Mouse (Mus musculus) neural tube, embryonic 12.5 days (tissue): ENCODE measurements around the gene Kansl2. TPM values are rescaled to one million over a fixed set of nuclear protein-coding genes. Genes with fewer than 3 reads are reported as not detected.

Experiments
- ATAC-seq: fragments of 200-750 bp; cut with Nextera tagmentation; 2 replicates; pipeline ENCODE4 v1.8.0; 2017; ENCODE audit warnings: low read depth, mild to moderate bottlenecking, moderate TSS enrichment, moderate library complexity; ENCODE audit not compliant: low FRiP score
- H3K27ac ChIP-seq: fragments of 300-500 bp; sonication (generic); 2 replicates; pipeline ENCODE4 v1.5.1; 2016
- H3K27me3 ChIP-seq: fragments of 300-500 bp; sonication (generic); replicated peaks from 2 replicates; pipeline ENCODE4 v1.6.1; 2016; ENCODE audit warnings: mild to moderate bottlenecking
- H3K36me3 ChIP-seq: fragments of 300-500 bp; sonication (generic); 2 replicates; pipeline ENCODE4 v1.6.1; 2016; ENCODE audit warnings: mild to moderate bottlenecking
- H3K4me1 ChIP-seq: fragments of 300-500 bp; sonication (generic); 2 replicates; pipeline ENCODE4 v1.6.1; 2016
- H3K4me2 ChIP-seq: fragments of 300-500 bp; sonication (generic); replicated peaks from 2 replicates; pipeline ENCODE4 v1.6.1; 2016; ENCODE audit warnings: mild to moderate bottlenecking
- H3K4me3 ChIP-seq: fragments of 300-500 bp; sonication (generic); 2 replicates; pipeline ENCODE4 v1.5.1; 2016
- H3K9ac ChIP-seq: fragments of 300-500 bp; sonication (generic); 2 replicates; pipeline ENCODE4 v1.6.1; 2016; ENCODE audit warnings: mild to moderate bottlenecking
- H3K9me3 ChIP-seq: fragments of 300-500 bp; sonication (generic); 2 replicates; pipeline ENCODE4 v1.6.1; 2016; ENCODE audit warnings: mild to moderate bottlenecking
- WGBS: fragments of 180-500 bp; shearing (Covaris S2); methylation state at CpG from one replicate; pipeline ENCODE4 v1.1.7; 2016; 5-methylcytosine and 5-hydroxymethylcytosine counted together
- polyA plus RNA-seq: library from polyadenylated mRNA; unstranded; fragments of >200 nt; fragmentation: Nextera tagmentation; extraction: Ambion mirVana; gene quantifications from 2 replicates; pipeline ENCODE4 v1.2.1, GENCODE M21; 2016

Kansl2 gene
- polyA plus RNA-seq, 1 experiment from 2014 or later: 183 TPM

- peak overlapping the region; percentile 89 for H3K9ac ChIP-seq
- peak overlapping the region; percentile 88 for H3K4me2 ChIP-seq
- WGBS: under 1% methylated on average over 88 of the region's 88 CpGs
- ATAC-seq: peak; percentile 98
- no peaks in the 10 kb centered on the region for H3K27me3 ChIP-seq
- peak overlapping the region; percentile 77 for H3K27ac ChIP-seq
- H3K9me3 ChIP-seq: no peaks in the 10 kb centered on the region
- H3K36me3 ChIP-seq: peaks cover 12% of the 10 kb centered on the region; the same call in 1 of the 2 replicates
- H3K4me3 ChIP-seq: peak overlapping the region; percentile 93
- peaks cover 26% of the 10 kb centered on the region for H3K4me1 ChIP-seq
Measured at GRCm38 (mm10) chr15:98567278-98568134, 33.4 kb upstream of the Kansl2 start.

DNA sequence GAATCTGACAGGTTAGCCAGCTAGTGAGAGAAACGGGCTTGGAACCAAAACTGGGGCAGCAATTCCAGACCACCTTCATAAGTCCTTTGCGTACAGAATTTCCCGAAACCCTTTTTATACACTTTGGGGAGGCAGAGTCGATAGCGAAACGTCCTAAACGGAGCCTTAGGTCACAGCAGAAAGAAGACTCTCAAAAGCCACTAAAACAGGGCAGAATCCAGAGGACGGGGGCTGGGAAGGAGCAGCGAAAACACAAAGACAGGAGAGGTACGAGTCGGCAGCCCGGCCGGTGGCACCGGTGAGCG is 32.9 kb upstream of the Kansl2 start:
- Histone ChIP-seq H3K4me1 (peaks cover 26% of the 10 kb centered on the region), H3K36me3 (peaks cover 12% of the 10 kb centered on the region; the same call in 1 of the 2 replicates), H3K4me2 (peak overlapping the region; percentile 88), H3K27ac (peak overlapping the region; percentile 73), H3K27me3 (no peaks in the 10 kb centered on the region), H3K4me3 (peak overlapping the region; percentile 93), H3K9me3 (no peaks in the 10 kb centered on the region), H3K9ac (peak overlapping the region; percentile 82)
- no peak for ATAC-seq
- WGBS: 2% methylated on average over 15 of the region's 15 CpGs

DNA sequence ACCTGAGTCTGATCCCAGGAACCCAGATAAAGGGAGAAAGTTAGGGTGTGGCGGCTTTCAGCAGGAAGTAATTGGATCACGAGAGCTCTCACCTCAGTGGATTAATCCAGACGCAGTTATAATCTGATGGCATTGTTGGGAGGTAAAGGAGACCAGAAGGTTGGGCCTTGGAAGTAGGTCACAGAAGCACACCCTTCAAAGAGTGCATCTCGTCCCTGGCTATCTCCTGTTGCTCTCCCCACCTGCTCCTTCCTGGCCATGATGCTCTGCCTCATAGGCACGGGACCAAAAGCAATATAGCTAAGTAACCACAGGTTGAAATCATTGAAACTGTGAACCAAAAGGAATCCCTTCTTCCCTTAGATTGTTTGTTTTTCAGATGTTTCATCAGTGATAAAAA is 23.1 kb upstream of the Kansl2 start:
- ATAC-seq: no peak
- no peaks in the 10 kb centered on the region for H3K4me1 ChIP-seq
- H3K9ac ChIP-seq: no peak overlapping the region
- H3K4me3 ChIP-seq: no peak overlapping the region
- peaks cover 58% of the 10 kb centered on the region for H3K36me3 ChIP-seq
- H3K4me2 ChIP-seq: no peak overlapping the region
- whole genome bisulfite sequencing: 93% methylated on average over 5 of the region's 5 CpGs
- no peaks in the 10 kb centered on the region for H3K9me3 ChIP-seq
- no peaks in the 10 kb centered on the region for H3K27me3 ChIP-seq
- no peak overlapping the region for H3K27ac ChIP-seq

DNA sequence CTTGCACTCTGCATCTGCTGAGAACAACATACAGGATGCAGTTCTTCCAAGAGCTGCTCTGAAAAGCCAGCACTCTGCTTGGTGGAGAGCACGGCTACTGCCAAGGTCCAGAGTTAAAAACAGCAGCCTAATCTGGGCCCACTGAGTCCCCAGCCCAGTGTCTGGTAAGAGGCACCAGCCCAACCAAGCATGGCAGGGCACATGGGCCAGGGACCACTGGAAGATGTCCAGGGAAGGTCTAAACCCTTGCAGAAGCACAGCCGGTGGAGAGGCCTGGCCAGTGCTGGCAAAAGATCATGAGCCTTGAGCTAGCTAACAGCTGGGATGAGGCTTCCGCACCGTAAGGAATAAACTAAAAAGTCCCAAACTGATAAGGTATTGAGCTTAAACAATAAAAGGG is 21.8 kb upstream of the Kansl2 start:
- H3K4me2 ChIP-seq: no peak overlapping the region
- ATAC-seq: no peak
- peaks cover 67% of the 10 kb centered on the region for H3K36me3 ChIP-seq
- no peaks in the 10 kb centered on the region for H3K4me1 ChIP-seq
- H3K27me3 ChIP-seq: no peaks in the 10 kb centered on the region
- WGBS: 96% methylated on average over 4 of the region's 4 CpGs
- H3K4me3 ChIP-seq: no peak overlapping the region
- H3K27ac ChIP-seq: no peak overlapping the region
- H3K9me3 ChIP-seq: no peaks in the 10 kb centered on the region
- no peak overlapping the region for H3K9ac ChIP-seq

GRCm38 (mm10) chr15:98552758-98553157 is 18.7 kb upstream of the Kansl2 start:
- no peak for ATAC-seq
- no peak overlapping the region for H3K4me3 ChIP-seq
- H3K27ac ChIP-seq: no peak overlapping the region
- H3K4me1 ChIP-seq: no peaks in the 10 kb centered on the region
- H3K27me3 ChIP-seq: no peaks in the 10 kb centered on the region
- no peak overlapping the region for H3K4me2 ChIP-seq
- H3K36me3 ChIP-seq: peaks cover 62% of the 10 kb centered on the region
- WGBS: 89% methylated on average over 2 of the region's 2 CpGs
- H3K9me3 ChIP-seq: no peaks in the 10 kb centered on the region
- no peak overlapping the region for H3K9ac ChIP-seq

GRCm38 (mm10) chr15:98546843-98547242 is 12.8 kb upstream of the Kansl2 start:
- Histone ChIP-seq H3K27ac (no peak overlapping the region), H3K9me3 (no peaks in the 10 kb centered on the region), H3K4me2 (no peak overlapping the region), H3K27me3 (no peaks in the 10 kb centered on the region), H3K4me3 (no peak overlapping the region), H3K4me1 (no peaks in the 10 kb centered on the region), H3K9ac (no peak overlapping the region), H3K36me3 (peaks cover 82% of the 10 kb centered on the region)
- 92% methylated on average over 5 of the region's 5 CpGs for whole genome bisulfite sequencing
- ATAC-seq: no peak

- ATAC-seq: no peak
- 93% methylated on average over 3 of the region's 3 CpGs for WGBS
- H3K36me3 ChIP-seq: peaks cover 75% of the 10 kb centered on the region
Measured at GRCm38 (mm10) chr15:98545151-98545550, 11.1 kb upstream of the Kansl2 start.

DNA sequence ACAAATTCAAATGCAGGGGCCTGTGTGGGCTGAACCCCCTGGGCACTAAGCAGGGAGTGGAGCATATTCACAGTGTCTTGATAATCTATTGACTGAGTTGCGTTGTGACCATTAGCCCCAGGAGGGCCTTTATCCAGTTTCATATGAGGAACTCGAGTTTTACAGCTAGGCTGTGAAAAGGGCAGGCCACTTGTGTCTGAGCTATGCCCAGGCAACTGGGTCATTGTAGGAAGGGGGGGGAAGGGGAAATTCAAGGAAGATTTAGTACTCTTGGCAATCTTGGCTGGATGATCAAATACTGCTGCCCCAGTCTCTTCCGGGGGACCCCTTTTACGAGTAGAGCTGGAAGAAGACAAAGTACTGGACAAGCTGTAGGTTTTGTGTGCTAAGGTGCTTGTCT is 9.3 kb upstream of the Kansl2 start:
- Histone ChIP-seq H3K4me1 (no peaks in the 10 kb centered on the region), H3K4me3 (no peak overlapping the region), H3K27me3 (no peaks in the 10 kb centered on the region), H3K36me3 (peaks cover 73% of the 10 kb centered on the region), H3K9me3 (no peaks in the 10 kb centered on the region), H3K27ac (no peak overlapping the region), H3K9ac (no peak overlapping the region), H3K4me2 (no peak overlapping the region)
- no peak for ATAC-seq
- 71% methylated on average over 4 of the region's 4 CpGs for WGBS

More at GRCm38 (mm10) chr15:98545151-98545550, 11.1 kb upstream of the Kansl2 start:
- Histone ChIP-seq H3K27me3 (no peaks in the 10 kb centered on the region), H3K9ac (no peak overlapping the region), H3K4me3 (no peak overlapping the region), H3K4me1 (no peaks in the 10 kb centered on the region), H3K27ac (no peak overlapping the region), H3K4me2 (no peak overlapping the region), H3K9me3 (no peaks in the 10 kb centered on the region)

GRCm38 (mm10) chr15:98541064-98541463 is 7.0 kb upstream of the Kansl2 start:
- Histone ChIP-seq H3K4me1 (no peaks in the 10 kb centered on the region), H3K27me3 (no peaks in the 10 kb centered on the region), H3K4me3 (no peak overlapping the region), H3K4me2 (no peak overlapping the region), H3K36me3 (peaks cover 54% of the 10 kb centered on the region), H3K27ac (no peak overlapping the region), H3K9ac (no peak overlapping the region), H3K9me3 (no peaks in the 10 kb centered on the region)
- 93% methylated on average over 6 of the region's 6 CpGs for WGBS
- ATAC-seq: no peak

DNA sequence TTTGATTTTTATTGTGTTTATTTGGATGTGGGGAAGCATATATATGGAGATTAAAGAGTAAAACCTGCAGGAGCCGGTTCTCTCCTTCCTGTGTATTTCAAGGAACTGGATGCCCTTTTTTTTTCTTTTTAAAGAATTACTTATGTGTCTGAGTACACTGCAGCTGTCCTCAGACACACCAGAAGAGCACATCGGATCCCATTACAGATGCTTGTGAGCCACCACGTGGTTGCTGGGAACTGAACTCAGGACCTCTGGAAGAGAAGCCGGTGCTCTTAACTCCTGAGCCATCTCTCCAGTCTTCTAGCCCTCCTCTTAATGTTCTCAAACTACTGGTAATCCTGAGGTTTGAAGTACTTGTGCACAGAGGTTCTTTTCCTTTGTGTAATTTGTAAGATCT is 3.9 kb upstream of the Kansl2 start:
- no peak for ATAC-seq
- Histone ChIP-seq H3K27me3 (no peaks in the 10 kb centered on the region), H3K9me3 (no peaks in the 10 kb centered on the region), H3K9ac (no peak overlapping the region), H3K4me3 (no peak overlapping the region), H3K36me3 (peaks cover 23% of the 10 kb centered on the region), H3K4me1 (peaks cover under 1% of the 10 kb centered on the region; the same call in 1 of the 2 replicates), H3K27ac (no peak overlapping the region), H3K4me2 (no peak overlapping the region)
- 80% methylated on average over 4 of the region's 4 CpGs for WGBS

- peaks cover 15% of the 10 kb centered on the region for H3K36me3 ChIP-seq
- H3K9ac ChIP-seq: no peak overlapping the region
- 89% methylated on average over 8 of the region's 8 CpGs for WGBS
- no peaks in the 10 kb centered on the region for H3K27me3 ChIP-seq
- no peak overlapping the region for H3K4me2 ChIP-seq
- H3K27ac ChIP-seq: no peak overlapping the region
- no peak for ATAC-seq
- H3K9me3 ChIP-seq: no peaks in the 10 kb centered on the region
- H3K4me1 ChIP-seq: peaks cover 9% of the 10 kb centered on the region
- no peak overlapping the region for H3K4me3 ChIP-seq
Measured at GRCm38 (mm10) chr15:98536828-98537510, 2.9 kb upstream of the Kansl2 start.

GRCm38 (mm10) chr15:98535921-98536320 is 1.9 kb upstream of the Kansl2 start:
- no peak overlapping the region for H3K27ac ChIP-seq
- H3K9me3 ChIP-seq: no peaks in the 10 kb centered on the region
- peaks cover 11% of the 10 kb centered on the region for H3K4me1 ChIP-seq
- no peaks in the 10 kb centered on the region for H3K27me3 ChIP-seq
- no peak overlapping the region for H3K9ac ChIP-seq
- 87% methylated on average over 4 of the region's 4 CpGs for WGBS
- H3K36me3 ChIP-seq: peaks cover 14% of the 10 kb centered on the region
- H3K4me2 ChIP-seq: no peak overlapping the region
- ATAC-seq: no peak
- H3K4me3 ChIP-seq: no peak overlapping the region
